Comparison of ENCODE assay signal across 9 mouse cellular contexts in genomic region chr1:133225963-133226660, GRCm38 (mm10).
DNase-seq lines count a peak whose midpoint lies in the region; ATAC-seq lines count a peak whose summit lies in the region.
"Had no signal": no experiment of that assay in that cellular context is flagged by ENCODE, and none has a peak within 500 bp of the region (broad histone marks: within the 10 kb centered on the region; RNA-seq: fewer than 3 reads in every experiment).

No protein-coding gene starts in this region.

- H3K4me2 ChIP-seq in stomach, embryonic 15.5 days, result no peak overlapping the region
- H3K4me2 ChIP-seq: liver, embryonic 15.5 days had no signal

- 0 out of 2 replicates have a peak overlapping the region, but pooled peaks have one; percentile 36 for H3K4me3 ChIP-seq in heart, embryonic 10.5 days
- no peak overlapping the region for H3K4me3 ChIP-seq in stomach, embryonic 15.5 days (replicated peaks)
- H3K4me3 ChIP-seq: liver, embryonic 15.5 days had no signal

- 24% methylated on average over 9 of the region's 9 CpGs for WGBS in heart, embryonic 10.5 days
- WGBS in stomach, embryonic 15.5 days, result 40% methylated on average over 9 of the region's 9 CpGs

- H3K36me3 ChIP-seq in heart, embryonic 10.5 days, result no peaks in the 10 kb centered on the region
- no peaks in the 10 kb centered on the region for H3K36me3 ChIP-seq in stomach, embryonic 15.5 days
- H3K36me3 ChIP-seq: liver, embryonic 15.5 days had no signal

- H3K4me1 ChIP-seq in heart, embryonic 10.5 days, result peaks cover 65% of the 10 kb centered on the region
- peaks cover 30% of the 10 kb centered on the region for H3K4me1 ChIP-seq in stomach, embryonic 15.5 days

- no peak overlapping the region for H3K9ac ChIP-seq in stomach, embryonic 15.5 days
- H3K9ac ChIP-seq: liver, embryonic 15.5 days had no signal

- no peaks in the 10 kb centered on the region for H3K27me3 ChIP-seq in heart, embryonic 10.5 days (ENCODE audit: insufficient read depth, poor library complexity, severe bottlenecking)
- no peaks in the 10 kb centered on the region for H3K27me3 ChIP-seq in stomach, embryonic 15.5 days (replicated peaks)

- ATAC-seq in stomach, embryonic 15.5 days (ENCODE audit: insufficient read depth, low FRiP score, low read depth), result peak; percentile 49; the same call in 1 of the 2 replicates

- no peaks in the 10 kb centered on the region for H3K9me3 ChIP-seq in heart, embryonic 10.5 days
- H3K9me3 ChIP-seq in stomach, embryonic 15.5 days, result no peaks in the 10 kb centered on the region
- H3K9me3 ChIP-seq: liver, embryonic 15.5 days had no signal

- DNase-seq in embryo, embryonic 10 days (ENCODE audit: low spot score), result peak; percentile 63
- DNase-seq in embryo, embryonic 9.5 days (ENCODE audit: extremely low spot score), result no peak
- peak; percentile 50 for DNase-seq in adrenal gland, postnatal 14 days
- no peak for DNase-seq in heart, embryonic 10.5 days (ENCODE audit: low spot score)
- DNase-seq in kidney, postnatal 36 days, result peak; percentile 78 to 80
- DNase-seq in lung, postnatal 10 days, result peak; percentile 68
- DNase-seq in cerebellum, postnatal 36 days, result no peak

- peak overlapping the region; percentile 84 for H3K27ac ChIP-seq in heart, embryonic 10.5 days
- peak overlapping the region; percentile 72 for H3K27ac ChIP-seq in stomach, embryonic 15.5 days
- H3K27ac ChIP-seq: liver, embryonic 15.5 days had no signal

Comparison
In these comparisons a context has a peak if more than half of its experiments do, and no peak if none do; other contexts are left out.
1. DNase-seq: peak in embryo, embryonic 10 days (single experiment), adrenal gland, postnatal 14 days (single experiment), kidney, postnatal 36 days (2 of 2) and lung, postnatal 10 days (single experiment); none in embryo, embryonic 9.5 days (single experiment), heart, embryonic 10.5 days (single experiment) and cerebellum, postnatal 36 days (0 of 2).